Mouse (Mus musculus) CH12.LX (cell line): Measurements from ENCODE around the gene Pfas. TPM values are rescaled to one million over a fixed set of nuclear protein-coding genes. Genes with fewer than 3 reads are reported as not detected.

ENCODE experiments used
- DNase-seq: peaks from one replicate; pipeline ENCODE4 v3.0.0-alpha.2; 2013; ENCODE audit errors: extremely low read depth
- H3K27ac ChIP-seq: 2 replicates; pipeline ENCODE4 v1.5.1; 2012; ENCODE audit warnings: low read depth, mild to moderate bottlenecking, control low read depth, moderate library complexity; ENCODE audit not compliant: insufficient read depth
- H3K27me3 ChIP-seq: replicated peaks from 2 replicates; pipeline ENCODE3; 2012; ENCODE audit warnings: inconsistent platforms
- H3K36me3 ChIP-seq, 2 experiments: replicated peaks in 1 of 2; 2 replicates each; pipeline versions ENCODE3 to v1.6.1; 2012; ENCODE audit warnings: inconsistent platforms in 1 of 2, low read length in 1 of 2, mild to moderate bottlenecking in 1 of 2, mixed read lengths in 1 of 2, moderate library complexity in 1 of 2; ENCODE audit not compliant: control insufficient read depth in 1 of 2, insufficient read depth in 1 of 2
- H3K4me1 ChIP-seq, 2 experiments: 2 replicates each; pipeline ENCODE4 v1.6.1; 2012; ENCODE audit warnings: inconsistent platforms in 1 of 2, moderate library complexity in 1 of 2; ENCODE audit not compliant: insufficient read depth in 2 of 2, control insufficient read depth in 1 of 2
- H3K4me2 ChIP-seq: 2 replicates; pipeline ENCODE4 v1.6.1; 2012; ENCODE audit warnings: low read depth, mild to moderate bottlenecking, control low read depth; ENCODE audit not compliant: poor library complexity, insufficient read depth, severe bottlenecking
- H3K4me3 ChIP-seq, 3 experiments: fragments of 150-350 bp in 1 of 3; sonication (generic) in 1 of 3; replicated peaks in 1 of 3; 2 replicates each; pipeline versions ENCODE3 to v1.5.1; 2011 to 2012; ENCODE audit warnings: low read depth in 2 of 3, low read length in 2 of 3, mild to moderate bottlenecking in 2 of 3, moderate library complexity in 2 of 3, control low read depth in 1 of 3, improper control_type of control experiment in 1 of 3, inconsistent platforms in 1 of 3, mixed read lengths in 1 of 3; ENCODE audit not compliant: poor library complexity in 1 of 3
- H3K79me2 ChIP-seq: replicated peaks from 2 replicates; pipeline ENCODE4 v1.6.1; 2012; ENCODE audit warnings: mild to moderate bottlenecking, moderate library complexity; ENCODE audit not compliant: control insufficient read depth, poor library complexity, insufficient read depth, severe bottlenecking; ENCODE audit errors: extremely low read depth
- H3K9ac ChIP-seq: 2 replicates; pipeline ENCODE4 v1.6.1; 2012; ENCODE audit warnings: low read depth, mild to moderate bottlenecking, control low read depth, moderate library complexity; ENCODE audit not compliant: insufficient read depth
- H3K9me3 ChIP-seq: replicated peaks from 2 replicates; pipeline ENCODE3; 2012; ENCODE audit warnings: low read length, inconsistent platforms, mixed read lengths
- CHD1 ChIP-seq: IDR thresholded peaks from 2 replicates; pipeline ENCODE4 v1.6.1; 2012; ENCODE audit warnings: low read depth, low read length, improper control_type of control experiment, inconsistent platforms
- CHD2 ChIP-seq: IDR thresholded peaks from 2 replicates; pipeline ENCODE4 v1.6.1; 2011; ENCODE audit warnings: low read length, improper control_type of control experiment
- ELF1 ChIP-seq: IDR thresholded peaks from 2 replicates; pipeline ENCODE4 v1.6.1; 2014; ENCODE audit warnings: low read depth, mild to moderate bottlenecking, inconsistent platforms, low read length, improper control_type of control experiment
- EP300 ChIP-seq: IDR thresholded peaks from 2 replicates; pipeline ENCODE4 v1.6.1; 2011; ENCODE audit warnings: low read length, improper control_type of control experiment
- HCFC1 ChIP-seq: IDR thresholded peaks from 2 replicates; pipeline ENCODE4 v1.6.1; 2012; ENCODE audit warnings: low read depth, mild to moderate bottlenecking, inconsistent platforms, low read length, improper control_type of control experiment
- KAT2A ChIP-seq: IDR thresholded peaks from 2 replicates; pipeline ENCODE4 v1.6.1; 2012; ENCODE audit warnings: low read length, improper control_type of control experiment, inconsistent platforms; ENCODE audit not compliant: insufficient replicate concordance
- MAFK ChIP-seq: IDR thresholded peaks from 2 replicates; pipeline ENCODE4 v1.6.1; 2011; ENCODE audit warnings: low read length, improper control_type of control experiment; ENCODE audit not compliant: insufficient replicate concordance
- MAX ChIP-seq: IDR thresholded peaks from 2 replicates; pipeline ENCODE4 v1.6.1; 2011; ENCODE audit warnings: low read length, improper control_type of control experiment
- MXI1 ChIP-seq: IDR thresholded peaks from 2 replicates; pipeline ENCODE4 v1.6.1; 2011; ENCODE audit warnings: mild to moderate bottlenecking, low read depth, low read length, improper control_type of control experiment
- MYC ChIP-seq: IDR thresholded peaks from 2 replicates; pipeline ENCODE4 v1.6.1; 2011; ENCODE audit warnings: low read depth, mild to moderate bottlenecking, improper control_type of control experiment, low read length
- NELFE ChIP-seq: IDR thresholded peaks from 2 replicates; pipeline ENCODE4 v1.6.1; 2011; ENCODE audit warnings: low read depth, low read length, improper control_type of control experiment
- PAX5 ChIP-seq: IDR thresholded peaks from 2 replicates; pipeline ENCODE4 v1.6.1; 2012; ENCODE audit warnings: low read length, inconsistent platforms, mixed read lengths
- POLR2A ChIP-seq: IDR thresholded peaks from 2 replicates; pipeline ENCODE4 v1.6.1; 2011; ENCODE audit warnings: low read depth, mild to moderate bottlenecking, improper control_type of control experiment, low read length
- RCOR1 ChIP-seq: conservative IDR thresholded peaks from 2 replicates; pipeline ENCODE4 v1.6.1; 2012; ENCODE audit warnings: low read depth, mild to moderate bottlenecking, inconsistent platforms, low read length, improper control_type of control experiment
- SMC3 ChIP-seq: IDR thresholded peaks from 2 replicates; pipeline ENCODE4 v1.6.1; 2011; ENCODE audit warnings: low read depth, low read length, improper control_type of control experiment
- TBP ChIP-seq: conservative IDR thresholded peaks from 2 replicates; pipeline ENCODE4 v1.6.1; 2011; ENCODE audit warnings: low read depth, low read length, improper control_type of control experiment
- UBTF ChIP-seq: IDR thresholded peaks from 2 replicates; pipeline ENCODE4 v1.6.1; 2012; ENCODE audit warnings: low read depth, mild to moderate bottlenecking, inconsistent platforms, low read length, improper control_type of control experiment, moderate library complexity
- USF2 ChIP-seq: conservative IDR thresholded peaks from 2 replicates; pipeline ENCODE4 v1.6.1; 2011; ENCODE audit warnings: low read depth, low read length, improper control_type of control experiment
- ZNF384 ChIP-seq: IDR thresholded peaks from 2 replicates; pipeline ENCODE4 v1.6.1; 2012; ENCODE audit warnings: low read depth, low read length, improper control_type of control experiment, inconsistent platforms
- dilution Hi-C: fragments of 300-500 bp; cut with MboI; formaldehyde crosslinking; loops from 2 replicates; pipeline ENCODE4 v1.14.3; 2020; ENCODE audit warnings: low sequenced_read_pairs; ENCODE audit not compliant: extremely low pct_unique_long_range_greater_than_20kb, extremely low pct_ligation_motif_present
- in situ Hi-C: fragments of 300-500 bp; cut with MboI; formaldehyde crosslinking; loops from 3 replicates; pipeline ENCODE4 v1.14.3; 2019; ENCODE audit warnings: low sequenced_read_pairs, low pct_ligation_motif_present, low pct_unique_long_range_greater_than_20kb, mixed read lengths
- polyA plus RNA-seq: library from polyadenylated mRNA; unstranded; fragments of >175 nt; gene quantifications from 2 replicates; pipeline ENCODE4 v1.2.1, GENCODE M21; 2012; ENCODE audit warnings: low read depth; ENCODE audit not compliant: insufficient read length
- total RNA-seq, 2 experiments: library from RNA; depleted of rRNA; stranded (reverse); fragments of 300-350 nt in 1 of 2; fragments of >200 nt in 1 of 2; gene quantifications; 2 replicates each; pipeline ENCODE4 v1.2.3; 2012 to 2014

Pfas gene
- total and polyA plus RNA-seq, 3 experiments, result 61.9 to 110 (median 72.9) TPM

GRCm38 (mm10) chr11:69050748-69051147, 42.5 kb upstream of the Pfas start:
- no peak for DNase-seq
- Histone ChIP-seq H3K9ac (no peak overlapping the region), H3K4me2 (no peak overlapping the region), H3K27me3 (no peaks in the 10 kb centered on the region), H3K36me3 (peaks cover 42 to 76% of the 10 kb centered on the region in 2 experiments), H3K4me1 (peaks cover 16 to 65% of the 10 kb centered on the region in 2 experiments), H3K79me2 (peaks cover 53% of the 10 kb centered on the region), H3K4me3 (no peak overlapping the region), H3K9me3 (no peaks in the 10 kb centered on the region), H3K27ac (no peak overlapping the region)
- TF ChIP-seq USF2 (no peak), MYC (no peak), PAX5 (no peak), MAFK (no peak), CHD1 (no peak), SMC3 (no peak), EP300 (no peak), CHD2 (no peak), MXI1 (no peak), UBTF (no peak), KAT2A (no peak), ZNF384 (no peak), HCFC1 (no peak)
- in situ Hi-C loops (no loop called here), dilution Hi-C loops (no loop called here)

- no peaks in the 10 kb centered on the region for H3K9me3 ChIP-seq
- H3K27me3 ChIP-seq, result no peaks in the 10 kb centered on the region
- H3K9ac ChIP-seq, result no peak overlapping the region
- no peak for DNase-seq
- peaks cover 20 to 69% of the 10 kb centered on the region in 2 experiments for H3K4me1 ChIP-seq
- in situ Hi-C loops (no loop called here), dilution Hi-C loops (no loop called here)
- peaks cover 39 to 58% of the 10 kb centered on the region in 2 experiments for H3K36me3 ChIP-seq
- H3K79me2 ChIP-seq, result peaks cover 55% of the 10 kb centered on the region
- TF ChIP-seq USF2 (no peak), RCOR1 (no peak), ZNF384 (no peak), MYC (no peak), NELFE (no peak), TBP (no peak), MAX (no peak), ELF1 (no peak), EP300 (no peak), POLR2A (no peak)
- no peak overlapping the region for H3K4me3 ChIP-seq
- no peak overlapping the region for H3K4me2 ChIP-seq
- H3K27ac ChIP-seq, result no peak overlapping the region
Measured at GRCm38 (mm10) chr11:69048151-69048550, 39.9 kb upstream of the Pfas start.
